Mouse (Mus musculus) C2C12 (cell line): Measurements from ENCODE around the gene Nos2.

Experiments used
- CEBPB ChIP-seq: IDR thresholded peaks from one replicate; pipeline ENCODE4 v1.6.1; 2011; ENCODE audit warnings: low read depth, mild to moderate bottlenecking, control low read depth, moderate library complexity
- CTCF ChIP-seq: IDR thresholded peaks from one replicate; pipeline ENCODE4 v1.5.1; 2011; ENCODE audit not compliant: control insufficient read depth, insufficient read depth, insufficient read length
- MAX ChIP-seq: IDR thresholded peaks from one replicate; pipeline ENCODE4 v1.6.1; 2011; ENCODE audit warnings: mild to moderate bottlenecking, control low read depth
- MYOG ChIP-seq: IDR thresholded peaks from one replicate; pipeline ENCODE4 v1.6.1; 2011; ENCODE audit not compliant: control insufficient read depth, insufficient read length; ENCODE audit errors: extremely low read depth

GRCm38 (mm10) chr11:78972328-78972727, 51.7 kb downstream of the Nos2 start:
- no peak for TF ChIP-seq MAX
- TF ChIP-seq CTCF, result no peak
- no peak for TF ChIP-seq CEBPB
- TF ChIP-seq MYOG, result no peak
